Comparison of ENCODE assay signal across 12 mouse cellular contexts in genomic region chr6:75253357-75254075, GRCm38 (mm10).
DNase-seq lines count a peak whose midpoint lies in the region; ATAC-seq lines count a peak whose summit lies in the region.
"Had no signal": no experiment of that assay in that cellular context is flagged by ENCODE, and none has a peak within 500 bp of the region (broad histone marks: within the 10 kb centered on the region; RNA-seq: fewer than 3 reads in every experiment).

No protein-coding gene starts in this region.

- peak; percentile 2 to 3 for DNase-seq in cerebellum, postnatal 36 days
- DNase-seq in cerebellum, adult 9-11 months: no peak
- no peak for DNase-seq in midbrain, embryonic 11.5 days (ENCODE audit: low spot score, missing footprints)
- no peak for DNase-seq in midbrain, embryonic 10.5 days (ENCODE audit: low spot score)
- peak; percentile 23 to 65 for DNase-seq in left cerebral cortex, postnatal 14 days (ENCODE audit: low spot score in 2 of 2)
- DNase-seq in telencephalon, adult 2 months (ENCODE audit: low read depth, low spot score): peak; percentile 44
- no peak for DNase-seq in thymus, adult 18-20 months
- DNase-seq in natural killer cell, adult 2 months (ENCODE audit: low spot score in 2 of 2): no peak

- no peaks in the 10 kb centered on the region for H3K36me3 ChIP-seq in midbrain, embryonic 11.5 days (ENCODE audit: control insufficient read depth, insufficient read depth, low read length)
- no peaks in the 10 kb centered on the region for H3K36me3 ChIP-seq in midbrain, embryonic 10.5 days
- H3K36me3 ChIP-seq: heart, embryonic 12.5 days; lung, embryonic 15.5 days had no signal

- intact Hi-C loops in left cerebral cortex, postnatal 14 days (cut with DNase I): no loop called here

- H3K4me1 ChIP-seq in midbrain, embryonic 11.5 days (ENCODE audit: control insufficient read depth, insufficient read depth, low read length): no peaks in the 10 kb centered on the region
- no peaks in the 10 kb centered on the region for H3K4me1 ChIP-seq in midbrain, embryonic 10.5 days
- H3K4me1 ChIP-seq: heart, embryonic 12.5 days; lung, embryonic 15.5 days had no signal

- no peaks in the 10 kb centered on the region for H3K9me3 ChIP-seq in midbrain, embryonic 11.5 days (ENCODE audit: control insufficient read depth, low read length)
- H3K9me3 ChIP-seq in midbrain, embryonic 10.5 days (replicated peaks): no peaks in the 10 kb centered on the region
- H3K9me3 ChIP-seq: heart, embryonic 12.5 days; lung, embryonic 15.5 days had no signal

- 74% methylated on average over 4 of the region's 4 CpGs for WGBS in midbrain, embryonic 11.5 days
- WGBS in midbrain, embryonic 10.5 days: 84% methylated on average over 4 of the region's 4 CpGs

- H3K4me2 ChIP-seq in midbrain, embryonic 11.5 days: no peak overlapping the region
- H3K4me2 ChIP-seq: heart, embryonic 12.5 days; lung, embryonic 15.5 days had no signal

- ATAC-seq in midbrain, embryonic 11.5 days (ENCODE audit: low FRiP score): peak; percentile 24; the same call in 1 of the 2 replicates
- ATAC-seq: activated CD4-positive, CD25-positive, alpha-beta regulatory T cell, adult 4 months; CD4-positive, CD25-positive, alpha-beta regulatory T cell, adult 4 months had no signal

- H3K27ac ChIP-seq in midbrain, embryonic 11.5 days (ENCODE audit: low read depth, low read length): no peak overlapping the region
- H3K27ac ChIP-seq in midbrain, embryonic 10.5 days (replicated peaks): no peak overlapping the region
- H3K27ac ChIP-seq: lung, embryonic 15.5 days had no signal

- H3K9ac ChIP-seq in midbrain, embryonic 11.5 days (ENCODE audit: low read length): no peak overlapping the region
- H3K9ac ChIP-seq: heart, embryonic 12.5 days; lung, embryonic 15.5 days had no signal

- no peaks in the 10 kb centered on the region for H3K27me3 ChIP-seq in midbrain, embryonic 11.5 days (ENCODE audit: control insufficient read depth, insufficient read depth, low read length)
- no peaks in the 10 kb centered on the region for H3K27me3 ChIP-seq in midbrain, embryonic 10.5 days (ENCODE audit: low read depth, poor library complexity, severe bottlenecking)
- H3K27me3 ChIP-seq: heart, embryonic 12.5 days; lung, embryonic 15.5 days had no signal

- no peak overlapping the region for H3K4me3 ChIP-seq in midbrain, embryonic 11.5 days (ENCODE audit: low read depth, low read length)
- no peak overlapping the region for H3K4me3 ChIP-seq in midbrain, embryonic 10.5 days
- H3K4me3 ChIP-seq: heart, embryonic 12.5 days; lung, embryonic 15.5 days had no signal

Comparison
In these comparisons a context has a peak if more than half of its experiments do, and no peak if none do; other contexts are left out.
1. DNase-seq: peak in cerebellum, postnatal 36 days (2 of 2), left cerebral cortex, postnatal 14 days (2 of 2) and telencephalon, adult 2 months (single experiment); none in cerebellum, adult 9-11 months (single experiment), midbrain, embryonic 11.5 days (single experiment), midbrain, embryonic 10.5 days (single experiment), thymus, adult 18-20 months (0 of 2) and natural killer cell, adult 2 months (0 of 2).